Mouse (Mus musculus) MEL (cell line): Measurements from ENCODE around the gene Wars. TPM values are rescaled to one million over a fixed set of nuclear protein-coding genes. Genes with fewer than 3 reads are reported as not detected.

Experiments
- DNase-seq: peaks from one replicate; pipeline ENCODE4 v3.0.0; 2011; ENCODE audit warnings: low read depth, low spot score
- H3K27ac ChIP-seq: 2 replicates; pipeline ENCODE4 v1.5.1; 2012; ENCODE audit warnings: low read depth, mild to moderate bottlenecking, control low read depth, low read length, moderate library complexity; ENCODE audit not compliant: control insufficient read depth
- H3K27me3 ChIP-seq, 2 experiments: fragments of 150-350 bp in 1 of 2; sonication (generic) in 1 of 2; 2 replicates each; pipeline ENCODE4 v1.6.1; 2012; ENCODE audit warnings: low read length in 2 of 2, mild to moderate bottlenecking in 2 of 2, improper control_type of control experiment in 1 of 2, moderate library complexity in 1 of 2; ENCODE audit not compliant: insufficient read depth in 2 of 2, control insufficient read depth in 1 of 2
- H3K36me3 ChIP-seq, 2 experiments: 2 replicates each; pipeline ENCODE4 v1.6.1; 2012 to 2014; ENCODE audit warnings: low read length in 2 of 2, improper control_type of control experiment in 1 of 2, inconsistent platforms in 1 of 2, mild to moderate bottlenecking in 1 of 2; ENCODE audit not compliant: insufficient read depth in 2 of 2, control insufficient read depth in 1 of 2
- H3K4me1 ChIP-seq, 2 experiments: fragments of 150-350 bp in 1 of 2; sonication (generic) in 1 of 2; 2 replicates each; pipeline ENCODE4 v1.6.1; 2012; ENCODE audit warnings: low read length in 2 of 2, improper control_type of control experiment in 1 of 2, mild to moderate bottlenecking in 1 of 2; ENCODE audit not compliant: insufficient read depth in 2 of 2, control insufficient read depth in 1 of 2
- H3K4me3 ChIP-seq, 2 experiments: fragments of 150-350 bp in 1 of 2; sonication (generic) in 1 of 2; 2 replicates each; pipeline ENCODE4 v1.5.1; 2012; ENCODE audit warnings: low read depth in 2 of 2, low read length in 2 of 2, mild to moderate bottlenecking in 2 of 2, moderate library complexity in 2 of 2, control low read depth in 1 of 2, improper control_type of control experiment in 1 of 2; ENCODE audit not compliant: control insufficient read depth in 1 of 2, insufficient read depth in 1 of 2
- H3K79me2 ChIP-seq: 2 replicates; pipeline ENCODE4 v1.6.1; 2012; ENCODE audit warnings: mild to moderate bottlenecking, low read length, moderate library complexity; ENCODE audit not compliant: control insufficient read depth, poor library complexity, insufficient read depth
- H3K9ac ChIP-seq: 2 replicates; pipeline ENCODE4 v1.6.1; 2012; ENCODE audit warnings: low read depth, mild to moderate bottlenecking, control low read depth, low read length, moderate library complexity; ENCODE audit not compliant: control insufficient read depth, poor library complexity, severe bottlenecking
- H3K9me3 ChIP-seq: fragments of 150-350 bp; sonication (generic); replicated peaks from 2 replicates; pipeline ENCODE4 v1.6.1; 2012; ENCODE audit warnings: mild to moderate bottlenecking, low read length, improper control_type of control experiment, moderate library complexity; ENCODE audit not compliant: insufficient read depth
- BHLHE40 ChIP-seq: IDR thresholded peaks from 2 replicates; pipeline ENCODE4 v1.6.1; 2012; ENCODE audit warnings: low read depth, mild to moderate bottlenecking, inconsistent platforms, low read length, improper control_type of control experiment, borderline replicate concordance
- CTCF ChIP-seq, 3 experiments: IDR thresholded peaks in 2 of 3; conservative IDR thresholded peaks in 1 of 3; 2 replicates each; pipeline ENCODE4 v1.5.1; 2011 to 2012; ENCODE audit warnings: low read length in 3 of 3, low read depth in 2 of 3, mild to moderate bottlenecking in 2 of 3, improper control_type of control experiment in 1 of 3, inconsistent platforms in 1 of 3, mixed read lengths in 1 of 3, moderate library complexity in 1 of 3; ENCODE audit not compliant: control insufficient read depth in 1 of 3, insufficient read depth in 1 of 3, poor library complexity in 1 of 3, severe bottlenecking in 1 of 3
- EP300 ChIP-seq, 2 experiments: IDR thresholded peaks; 2 replicates each; pipeline ENCODE4 v1.6.1; 2011; ENCODE audit warnings: improper control_type of control experiment in 2 of 2, low read length in 2 of 2, low read depth in 1 of 2, mild to moderate bottlenecking in 1 of 2
- ETS1 ChIP-seq: IDR thresholded peaks from 2 replicates; pipeline ENCODE4 v1.6.1; 2012; ENCODE audit warnings: low read depth, mild to moderate bottlenecking, inconsistent platforms, low read length, improper control_type of control experiment, moderate library complexity
- GABPA ChIP-seq: IDR thresholded peaks from 2 replicates; pipeline ENCODE4 v1.6.1; 2012; ENCODE audit warnings: low read depth, mild to moderate bottlenecking, inconsistent platforms, low read length, improper control_type of control experiment, moderate library complexity
- GATA1 ChIP-seq: IDR thresholded peaks from 2 replicates; pipeline ENCODE4 v1.6.1; 2011; ENCODE audit warnings: low read depth, low read length, improper control_type of control experiment
- KAT2A ChIP-seq: conservative IDR thresholded peaks from 2 replicates; pipeline ENCODE4 v1.6.1; 2012; ENCODE audit warnings: low read depth, low read length, improper control_type of control experiment, inconsistent platforms
- MAX ChIP-seq: IDR thresholded peaks from 2 replicates; pipeline ENCODE4 v1.6.1; 2011; ENCODE audit warnings: low read length, improper control_type of control experiment
- MAZ ChIP-seq: IDR thresholded peaks from 2 replicates; pipeline ENCODE4 v1.6.1; 2012; ENCODE audit warnings: low read depth, mild to moderate bottlenecking, inconsistent platforms, low read length, improper control_type of control experiment
- MEF2A ChIP-seq: IDR thresholded peaks from 2 replicates; pipeline ENCODE4 v1.6.1; 2014; ENCODE audit warnings: low read depth, mild to moderate bottlenecking, inconsistent platforms, low read length, improper control_type of control experiment; ENCODE audit not compliant: poor library complexity, insufficient replicate concordance, severe bottlenecking; ENCODE audit errors: extremely low read depth
- NELFE ChIP-seq: IDR thresholded peaks from 2 replicates; pipeline ENCODE4 v1.6.1; 2011; ENCODE audit warnings: low read depth, low read length, improper control_type of control experiment
- NRF1 ChIP-seq: IDR thresholded peaks from 2 replicates; pipeline ENCODE4 v1.6.1; 2014; ENCODE audit warnings: low read depth, mild to moderate bottlenecking, inconsistent platforms, low read length, improper control_type of control experiment, moderate library complexity; ENCODE audit not compliant: poor library complexity, insufficient read depth, severe bottlenecking
- POLR2A ChIP-seq, 2 experiments: IDR thresholded peaks; 2 replicates each; pipeline ENCODE4 v1.6.1; 2011 to 2012; ENCODE audit warnings: low read length in 2 of 2, mild to moderate bottlenecking in 2 of 2, control low read depth in 1 of 2, improper control_type of control experiment in 1 of 2, low read depth in 1 of 2, moderate library complexity in 1 of 2; ENCODE audit not compliant: control insufficient read depth in 1 of 2, insufficient read depth in 1 of 2, poor library complexity in 1 of 2
- POLR2AphosphoS2 ChIP-seq: IDR thresholded peaks from 2 replicates; pipeline ENCODE4 v1.6.1; 2011; ENCODE audit warnings: low read length, improper control_type of control experiment
- ZKSCAN1 ChIP-seq: IDR thresholded peaks from 2 replicates; pipeline ENCODE4 v1.6.1; 2012; ENCODE audit warnings: low read depth, mild to moderate bottlenecking, inconsistent platforms, low read length, improper control_type of control experiment, moderate library complexity
- ZMIZ1 ChIP-seq: IDR thresholded peaks from 2 replicates; pipeline ENCODE4 v1.6.1; 2012; ENCODE audit warnings: low read depth, mild to moderate bottlenecking, inconsistent platforms, low read length, improper control_type of control experiment, moderate library complexity
- ZNF384 ChIP-seq: IDR thresholded peaks from 2 replicates; pipeline ENCODE4 v1.6.1; 2012; ENCODE audit warnings: low read depth, mild to moderate bottlenecking, inconsistent platforms, low read length, improper control_type of control experiment
- polyA plus RNA-seq, 2 experiments: library from polyadenylated mRNA; stranded (reverse) in 1 of 2; unstranded in 1 of 2; fragments of >175 nt in 1 of 2; fragments of >200 nt in 1 of 2; gene quantifications; 2 replicates each; pipeline versions ENCODE4 v1.2.1 to v1.2.4; 2012; ENCODE audit warnings: low replicate concordance in 2 of 2, low read depth in 1 of 2; ENCODE audit not compliant: insufficient read length in 2 of 2, insufficient read depth in 1 of 2, missing spikeins in 1 of 2
- total RNA-seq: library from RNA; depleted of rRNA; stranded (reverse); fragments of 300-350 nt; gene quantifications from 2 replicates; pipeline ENCODE4 v1.2.3, GENCODE M21; 2012

Wars gene
- total and polyA plus RNA-seq, 3 experiments = 85.7 to 836 (median 98.4) TPM

DNA sequence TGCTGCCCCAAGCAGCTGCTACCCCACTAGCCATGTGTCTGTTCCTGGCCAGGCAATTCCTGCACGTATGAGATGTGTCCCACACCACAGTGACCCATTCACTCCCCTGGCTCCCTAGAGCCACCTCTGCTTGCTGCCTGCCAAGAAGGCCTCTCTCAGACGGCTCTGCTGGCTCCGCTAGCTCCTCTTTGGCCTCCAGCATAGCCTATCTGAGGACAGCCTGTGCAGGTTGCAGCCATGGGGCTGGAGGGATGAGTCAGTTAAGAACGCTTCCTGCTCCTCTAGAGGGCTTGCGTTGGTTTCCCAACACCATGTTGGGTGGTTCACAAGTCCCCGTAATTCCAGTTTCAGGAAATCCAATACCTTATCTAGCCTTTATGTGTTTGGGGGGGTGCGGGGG, 51.3 kb downstream of the Wars start:
- DNase-seq = no peak
- no peak overlapping the region for H3K4me3 ChIP-seq
- H3K27ac ChIP-seq = no peak overlapping the region
- H3K27me3 ChIP-seq = no peaks in the 10 kb centered on the region
- peaks cover 3% of the 10 kb centered on the region for H3K79me2 ChIP-seq
- H3K9ac ChIP-seq = no peak overlapping the region
- H3K9me3 ChIP-seq = no peaks in the 10 kb centered on the region
- peaks cover 0 to 2% of the 10 kb centered on the region in 2 experiments; a peak in 2 of 4 replicates for H3K36me3 ChIP-seq
- TF ChIP-seq NELFE (no peak), CTCF (IDR thresholded peaks at IDR 0.05 in 2 of 3, conservative IDR thresholded peaks at IDR 0.05 in 1 of 3; ENCODE audit: control insufficient read depth in 1 of 3, insufficient read depth in 1 of 3, low read depth in 2 of 3, low read length in 3 of 3, poor library complexity in 1 of 3, severe bottlenecking in 1 of 3) (no peak), ZNF384 (no peak), EP300 (IDR thresholded peaks at IDR 0.05; ENCODE audit: low read depth in 1 of 2, low read length in 2 of 2) (no peak), BHLHE40 (no peak), GABPA (no peak), ZMIZ1 (no peak), ZKSCAN1 (no peak), KAT2A (no peak)
- TF ChIP-seq, all 39 proteins: peak for 0
- 0 out of 4 replicates have a peak, but pooled peaks cover 0 to under 1% of the 10 kb centered on the region in 2 experiments for H3K4me1 ChIP-seq

DNA sequence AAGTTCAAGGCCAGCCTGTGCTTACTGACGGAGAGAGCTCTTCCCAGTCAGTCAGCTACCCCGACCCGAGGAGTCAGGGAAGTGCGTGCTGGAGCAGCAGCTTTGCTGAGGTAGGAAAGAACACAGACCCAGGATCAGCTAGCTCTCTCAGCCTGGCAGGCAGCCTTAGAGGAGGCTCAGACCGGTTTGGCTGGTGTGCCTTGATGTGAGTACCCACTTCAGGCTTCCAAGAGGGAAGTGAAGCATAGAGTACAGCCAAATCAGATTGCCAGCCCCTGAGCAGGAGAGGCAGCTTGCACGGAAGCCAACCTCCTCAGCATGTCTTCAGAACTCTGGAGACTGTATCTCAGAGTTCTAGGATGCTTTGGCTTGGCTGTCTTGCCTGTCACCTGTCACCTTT, 52.8 kb downstream of the Wars start:
- H3K27ac ChIP-seq = no peak overlapping the region
- H3K79me2 ChIP-seq = peaks cover 18% of the 10 kb centered on the region
- H3K27me3 ChIP-seq = no peaks in the 10 kb centered on the region
- no peak for DNase-seq
- peaks cover 3 to 10% of the 10 kb centered on the region in 2 experiments; a peak in 3 of 4 replicates for H3K4me1 ChIP-seq
- peaks cover 0 to 6% of the 10 kb centered on the region in 2 experiments; a peak in 2 of 4 replicates for H3K36me3 ChIP-seq
- no peaks in the 10 kb centered on the region for H3K9me3 ChIP-seq
- H3K9ac ChIP-seq = no peak overlapping the region
- H3K4me3 ChIP-seq = no peak overlapping the region
- TF ChIP-seq MAX (no peak), GATA1 (no peak), POLR2AphosphoS2 (no peak), EP300 (IDR thresholded peaks at IDR 0.05; ENCODE audit: low read depth in 1 of 2, low read length in 2 of 2) (no peak), MAZ (no peak), ETS1 (no peak), NELFE (no peak), MEF2A (no peak), NRF1 (no peak), BHLHE40 (no peak), POLR2A (IDR thresholded peaks at IDR 0.05; ENCODE audit: control insufficient read depth in 1 of 2, insufficient read depth in 1 of 2, low read depth in 1 of 2, low read length in 2 of 2, poor library complexity in 1 of 2) (no peak)
